Mouse (Mus musculus): ENCODE data around the gene Alg14. TPM values are rescaled to one million over a fixed set of nuclear protein-coding genes. Genes with fewer than 3 reads are reported as not detected.

Alg14 gene
- polyA plus RNA-seq, 1 experiment from 2014 or later = 28.5 TPM

GRCm38 (mm10) chr3:121351257-121351656 is 59.7 kb downstream of the Alg14 start:
- Histone ChIP-seq H3K9ac (replicated peaks) (no peak overlapping the region), H3K9me3 (no peaks in the 10 kb centered on the region), H3K4me1 (replicated peaks) (peaks cover 30% of the 10 kb centered on the region), H3K36me3 (no peaks in the 10 kb centered on the region), H3K27ac (no peak overlapping the region), H3K4me3 (replicated peaks) (no peak overlapping the region), H3K4me2 (no peak overlapping the region), H3K27me3 (no peaks in the 10 kb centered on the region)
- no peak for ATAC-seq (ENCODE audit: insufficient number of reproducible peaks, insufficient read depth, low FRiP score, low TSS enrichment, low read depth)
- 89% methylated on average over 6 of the region's 6 CpGs for whole genome bisulfite sequencing

- 84% methylated on average over 9 of the region's 9 CpGs for WGBS
- no peak for ATAC-seq (ENCODE audit: insufficient number of reproducible peaks, insufficient read depth, low FRiP score, low TSS enrichment, low read depth)
- H3K9me3 ChIP-seq = no peaks in the 10 kb centered on the region
- H3K27ac ChIP-seq = no peak overlapping the region
- no peak overlapping the region for H3K9ac ChIP-seq (replicated peaks)
- H3K27me3 ChIP-seq = no peaks in the 10 kb centered on the region
- H3K4me2 ChIP-seq = no peak overlapping the region
- H3K4me1 ChIP-seq (replicated peaks) = peaks cover 14% of the 10 kb centered on the region
- no peak overlapping the region for H3K4me3 ChIP-seq (replicated peaks)
- no peaks in the 10 kb centered on the region for H3K36me3 ChIP-seq
These were observed 62.7 kb downstream of the Alg14 start for GRCm38 (mm10) chr3:121354281-121354680.

- no peaks in the 10 kb centered on the region for H3K27me3 ChIP-seq
- H3K9me3 ChIP-seq = no peaks in the 10 kb centered on the region
- peaks cover 9% of the 10 kb centered on the region; the same call in 1 of the 2 replicates for H3K4me1 ChIP-seq (replicated peaks)
- no peak for ATAC-seq (ENCODE audit: insufficient number of reproducible peaks, insufficient read depth, low FRiP score, low TSS enrichment, low read depth)
- no peak overlapping the region for H3K4me3 ChIP-seq (replicated peaks)
- 82% methylated on average over 18 of the region's 18 CpGs for WGBS
- H3K27ac ChIP-seq = no peak overlapping the region
- H3K36me3 ChIP-seq = no peaks in the 10 kb centered on the region
- H3K9ac ChIP-seq (replicated peaks) = no peak overlapping the region
- no peak overlapping the region for H3K4me2 ChIP-seq
These were observed 63.4 kb downstream of the Alg14 start for GRCm38 (mm10) chr3:121354861-121355470.

- no peaks in the 10 kb centered on the region for H3K36me3 ChIP-seq
- no peaks in the 10 kb centered on the region for H3K9me3 ChIP-seq
- no peak overlapping the region for H3K4me2 ChIP-seq
- H3K9ac ChIP-seq (replicated peaks) = no peak overlapping the region
- WGBS = 83% methylated on average over 9 of the region's 9 CpGs
- no peaks in the 10 kb centered on the region for H3K27me3 ChIP-seq
- H3K27ac ChIP-seq = no peak overlapping the region
- H3K4me3 ChIP-seq (replicated peaks) = no peak overlapping the region
- 0 out of 2 replicates have a peak, but pooled peaks cover 7% of the 10 kb centered on the region for H3K4me1 ChIP-seq (replicated peaks)
- no peak for ATAC-seq (ENCODE audit: insufficient number of reproducible peaks, insufficient read depth, low FRiP score, low TSS enrichment, low read depth)
These were observed 64.0 kb downstream of the Alg14 start for GRCm38 (mm10) chr3:121355569-121355968.

- Histone ChIP-seq H3K9me3 (no peaks in the 10 kb centered on the region), H3K27ac (no peak overlapping the region), H3K9ac (replicated peaks) (no peak overlapping the region), H3K36me3 (no peaks in the 10 kb centered on the region), H3K4me2 (no peak overlapping the region), H3K27me3 (no peaks in the 10 kb centered on the region), H3K4me3 (replicated peaks) (no peak overlapping the region), H3K4me1 (replicated peaks) (0 out of 2 replicates have a peak, but pooled peaks cover 7% of the 10 kb centered on the region)
- no peak for ATAC-seq (ENCODE audit: insufficient number of reproducible peaks, insufficient read depth, low FRiP score, low TSS enrichment, low read depth)
- 69% methylated on average over 6 of the region's 6 CpGs for WGBS
These were observed 64.5 kb downstream of the Alg14 start for GRCm38 (mm10) chr3:121356111-121356510.

GRCm38 (mm10) chr3:121357030-121357429 is 65.5 kb downstream of the Alg14 start:
- Histone ChIP-seq H3K36me3 (no peaks in the 10 kb centered on the region), H3K9ac (replicated peaks) (no peak overlapping the region), H3K27ac (0 out of 2 replicates have a peak overlapping the region, but pooled peaks have one; percentile 23), H3K27me3 (no peaks in the 10 kb centered on the region), H3K9me3 (no peaks in the 10 kb centered on the region), H3K4me3 (replicated peaks) (no peak overlapping the region), H3K4me1 (replicated peaks) (0 out of 2 replicates have a peak, but pooled peaks cover 7% of the 10 kb centered on the region), H3K4me2 (no peak overlapping the region)
- ATAC-seq (ENCODE audit: insufficient number of reproducible peaks, insufficient read depth, low FRiP score, low TSS enrichment, low read depth) = no peak
- 64% methylated on average over 3 of the region's 3 CpGs for WGBS

GRCm38 (mm10) chr3:121358285-121358684 is 66.7 kb downstream of the Alg14 start:
- Histone ChIP-seq H3K27ac (no peak overlapping the region), H3K9me3 (no peaks in the 10 kb centered on the region), H3K4me2 (no peak overlapping the region), H3K9ac (replicated peaks) (no peak overlapping the region), H3K36me3 (no peaks in the 10 kb centered on the region), H3K4me1 (replicated peaks) (0 out of 2 replicates have a peak, but pooled peaks cover 7% of the 10 kb centered on the region), H3K27me3 (no peaks in the 10 kb centered on the region), H3K4me3 (replicated peaks) (no peak overlapping the region)
- no peak for ATAC-seq (ENCODE audit: insufficient number of reproducible peaks, insufficient read depth, low FRiP score, low TSS enrichment, low read depth)
- 69% methylated on average over 2 of the region's 2 CpGs for WGBS

GRCm38 (mm10) chr3:121358850-121359249 is 67.3 kb downstream of the Alg14 start:
- H3K9me3 ChIP-seq = no peaks in the 10 kb centered on the region
- H3K27me3 ChIP-seq = no peaks in the 10 kb centered on the region
- no peaks in the 10 kb centered on the region for H3K36me3 ChIP-seq
- H3K4me2 ChIP-seq = no peak overlapping the region
- WGBS = 80% methylated on average over 6 of the region's 6 CpGs
- H3K4me1 ChIP-seq (replicated peaks) = 0 out of 2 replicates have a peak, but pooled peaks cover 7% of the 10 kb centered on the region
- H3K27ac ChIP-seq = no peak overlapping the region
- H3K4me3 ChIP-seq (replicated peaks) = no peak overlapping the region
- no peak for ATAC-seq (ENCODE audit: insufficient number of reproducible peaks, insufficient read depth, low FRiP score, low TSS enrichment, low read depth)
- H3K9ac ChIP-seq (replicated peaks) = no peak overlapping the region

GRCm38 (mm10) chr3:121359272-121359671 is 67.7 kb downstream of the Alg14 start:
- no peak overlapping the region for H3K9ac ChIP-seq (replicated peaks)
- no peak overlapping the region for H3K4me2 ChIP-seq
- H3K4me3 ChIP-seq (replicated peaks) = no peak overlapping the region
- H3K4me1 ChIP-seq (replicated peaks) = peaks cover 8% of the 10 kb centered on the region; the same call in 1 of the 2 replicates
- ATAC-seq (ENCODE audit: insufficient number of reproducible peaks, insufficient read depth, low FRiP score, low TSS enrichment, low read depth) = no peak
- no peaks in the 10 kb centered on the region for H3K27me3 ChIP-seq
- H3K36me3 ChIP-seq = no peaks in the 10 kb centered on the region
- 83% methylated on average over 7 of the region's 7 CpGs for WGBS
- no peak overlapping the region for H3K27ac ChIP-seq
- no peaks in the 10 kb centered on the region for H3K9me3 ChIP-seq

- Histone ChIP-seq H3K36me3 (no peaks in the 10 kb centered on the region), H3K9ac (replicated peaks) (no peak overlapping the region), H3K4me3 (replicated peaks) (no peak overlapping the region), H3K4me1 (replicated peaks) (peaks cover 16% of the 10 kb centered on the region; the same call in 1 of the 2 replicates), H3K27ac (no peak overlapping the region), H3K27me3 (no peaks in the 10 kb centered on the region), H3K4me2 (no peak overlapping the region), H3K9me3 (no peaks in the 10 kb centered on the region)
- 26% methylated on average over 1 of the region's 1 CpGs for WGBS
- no peak for ATAC-seq (ENCODE audit: insufficient number of reproducible peaks, insufficient read depth, low FRiP score, low TSS enrichment, low read depth)
These were observed 70.4 kb downstream of the Alg14 start for GRCm38 (mm10) chr3:121362002-121362401.

GRCm38 (mm10) chr3:121364388-121364787 is 72.8 kb downstream of the Alg14 start:
- Histone ChIP-seq H3K9me3 (no peaks in the 10 kb centered on the region), H3K36me3 (no peaks in the 10 kb centered on the region), H3K9ac (replicated peaks) (no peak overlapping the region), H3K4me1 (replicated peaks) (peaks cover 10% of the 10 kb centered on the region; the same call in 1 of the 2 replicates), H3K27me3 (no peaks in the 10 kb centered on the region), H3K4me2 (no peak overlapping the region), H3K27ac (0 out of 2 replicates have a peak overlapping the region, but pooled peaks have one; percentile 50), H3K4me3 (replicated peaks) (no peak overlapping the region)
- 36% methylated on average over 4 of the region's 4 CpGs for WGBS
- ATAC-seq (ENCODE audit: insufficient number of reproducible peaks, insufficient read depth, low FRiP score, low TSS enrichment, low read depth) = no peak

- Histone ChIP-seq H3K9ac (replicated peaks) (no peak overlapping the region), H3K4me3 (replicated peaks) (no peak overlapping the region), H3K27me3 (no peaks in the 10 kb centered on the region), H3K27ac (peak overlapping the region; percentile 50; the same call in 1 of the 2 replicates), H3K36me3 (no peaks in the 10 kb centered on the region), H3K9me3 (no peaks in the 10 kb centered on the region), H3K4me1 (replicated peaks) (peaks cover 9% of the 10 kb centered on the region; the same call in 1 of the 2 replicates), H3K4me2 (no peak overlapping the region)
- WGBS = 60% methylated on average over 8 of the region's 8 CpGs
- ATAC-seq (ENCODE audit: insufficient number of reproducible peaks, insufficient read depth, low FRiP score, low TSS enrichment, low read depth) = no peak
These were observed 73.6 kb downstream of the Alg14 start for GRCm38 (mm10) chr3:121365131-121365530.
